Mouse (Mus musculus) limb, embryonic 10.5 days (tissue): Measurements from ENCODE around the gene Lbx2. TPM values are rescaled to one million over a fixed set of nuclear protein-coding genes. Genes with fewer than 3 reads are reported as not detected.
A peak's percentile ranks its signal among the peaks of the same experiment; 100 is the strongest.

Source experiments
- DNase-seq: peaks from one replicate; pipeline ENCODE4 v3.0.0-alpha.2; 2017; ENCODE audit warnings: low spot score
- H3K27ac ChIP-seq: fragments of 300-500 bp; sonication (generic); 2 replicates; pipeline ENCODE4 v1.5.1; 2016; ENCODE audit warnings: mild to moderate bottlenecking
- H3K27me3 ChIP-seq: fragments of 300-500 bp; sonication (generic); 2 replicates; pipeline ENCODE4 v1.6.1; 2016; ENCODE audit warnings: low read depth, mild to moderate bottlenecking; ENCODE audit not compliant: poor library complexity, severe bottlenecking
- H3K36me3 ChIP-seq: fragments of 300-500 bp; sonication (generic); 2 replicates; pipeline ENCODE4 v1.6.1; 2016; ENCODE audit warnings: mild to moderate bottlenecking, moderate library complexity
- H3K4me1 ChIP-seq: fragments of 300-500 bp; sonication (generic); 2 replicates; pipeline ENCODE4 v1.6.1; 2016
- H3K4me3 ChIP-seq: fragments of 300-500 bp; sonication (generic); 2 replicates; pipeline ENCODE4 v1.5.1; 2016; ENCODE audit warnings: mild to moderate bottlenecking, moderate library complexity
- H3K9me3 ChIP-seq: fragments of 300-500 bp; sonication (generic); replicated peaks from 2 replicates; pipeline ENCODE4 v1.6.1; 2016; ENCODE audit warnings: mild to moderate bottlenecking
- WGBS: fragments of 180-500 bp; shearing (Covaris S2); methylation state at CpG from one replicate; pipeline ENCODE4 v1.1.7; 2016; 5-methylcytosine and 5-hydroxymethylcytosine counted together
- polyA plus RNA-seq: library from polyadenylated mRNA; unstranded; fragments of >200 nt; fragmentation: Nextera tagmentation; extraction: Ambion mirVana; gene quantifications from 2 replicates; pipeline ENCODE4 v1.2.1, GENCODE M21; 2016

The Lbx2 gene
- polyA plus RNA-seq, 1 experiment from 2014 or later: 1.5 TPM

DNA sequence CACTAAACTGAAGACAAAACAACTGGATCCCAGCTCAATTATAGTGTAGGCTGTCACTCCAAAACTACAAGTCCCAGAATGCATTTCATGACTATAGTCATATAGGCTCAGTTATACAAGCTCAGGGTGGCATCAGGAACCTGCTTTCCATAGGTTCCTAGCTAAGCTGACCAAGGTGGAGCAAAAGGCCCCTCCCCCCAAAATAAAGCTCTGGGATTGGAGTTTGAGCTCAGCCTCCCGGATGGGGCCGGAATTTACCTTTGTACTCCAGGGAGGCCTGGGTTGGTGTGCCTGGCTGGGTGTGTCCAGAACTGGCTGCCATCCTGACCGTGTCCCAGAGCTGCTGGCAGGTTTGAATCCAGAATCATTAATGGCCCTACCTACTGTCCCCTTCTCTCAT is 28.4 kb upstream of the Lbx2 start, which contains the start of gene Dqx1:
Dqx1 (plus strand) TSS at position 55 of the 400 bp plus-strand sequence.
- Histone ChIP-seq H3K4me1 (peaks cover 36% of the 10 kb centered on the region), H3K36me3 (peaks cover 29% of the 10 kb centered on the region), H3K9me3 (no peaks in the 10 kb centered on the region), H3K27me3 (peaks cover 46% of the 10 kb centered on the region), H3K27ac (no peak within 1 kb of the TSS), H3K4me3 (no peak within 1 kb of the TSS)
- DNase-seq: no peak
- 50% methylated on average over 3 of the region's 3 CpGs for WGBS

DNA sequence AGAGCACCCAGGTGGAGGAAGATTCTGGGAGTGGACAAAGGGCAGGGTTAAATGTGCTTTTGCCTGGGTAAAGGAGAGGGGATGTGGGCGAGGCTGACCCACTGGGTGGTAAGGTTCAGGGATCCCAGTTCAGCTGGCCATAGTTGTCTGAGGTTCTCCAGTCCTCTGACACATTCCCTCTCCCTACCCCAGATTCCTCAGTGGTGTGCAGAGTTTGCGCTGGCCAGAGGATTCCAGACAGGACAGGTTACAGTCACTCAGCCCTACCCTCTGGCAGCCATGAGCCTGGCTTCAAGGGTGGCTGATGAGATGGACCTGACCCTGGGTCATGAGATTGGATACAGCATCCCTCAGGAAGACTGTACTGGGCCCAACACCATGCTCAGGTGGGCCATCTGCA is 27.4 kb upstream of the Lbx2 start:
- Histone ChIP-seq H3K36me3 (peaks cover 29% of the 10 kb centered on the region), H3K4me1 (peaks cover 27% of the 10 kb centered on the region), H3K27ac (no peak overlapping the region), H3K4me3 (no peak overlapping the region), H3K27me3 (peaks cover 55% of the 10 kb centered on the region), H3K9me3 (no peaks in the 10 kb centered on the region)
- 84% methylated on average over 2 of the region's 2 CpGs for WGBS
- DNase-seq: no peak

DNA sequence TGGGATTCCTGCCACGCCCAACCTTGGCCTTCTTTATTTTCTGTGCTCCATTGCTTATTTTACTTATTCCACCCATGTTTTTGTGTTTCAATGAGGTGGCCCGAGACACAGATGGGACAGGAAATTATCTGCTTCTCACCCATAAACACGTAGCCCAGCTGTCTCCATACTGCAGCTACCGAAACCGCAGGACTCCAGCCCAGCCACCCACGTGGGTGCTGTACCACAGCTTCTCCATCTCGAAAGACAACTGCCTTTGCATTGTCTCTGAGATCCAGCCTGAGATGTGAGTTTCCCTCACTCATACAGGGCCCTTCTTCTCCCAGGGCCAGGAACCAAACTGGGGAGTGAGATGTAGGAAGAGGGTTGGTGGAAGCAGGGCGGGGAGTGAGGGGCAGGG is 20.2 kb upstream of the Lbx2 start:
- Histone ChIP-seq H3K4me3 (no peak overlapping the region), H3K27ac (no peak overlapping the region), H3K4me1 (peaks cover 29% of the 10 kb centered on the region), H3K27me3 (peaks cover 100% of the 10 kb centered on the region), H3K9me3 (no peaks in the 10 kb centered on the region), H3K36me3 (no peaks in the 10 kb centered on the region)
- DNase-seq: no peak
- WGBS: 46% methylated on average over 8 of the region's 8 CpGs

DNA sequence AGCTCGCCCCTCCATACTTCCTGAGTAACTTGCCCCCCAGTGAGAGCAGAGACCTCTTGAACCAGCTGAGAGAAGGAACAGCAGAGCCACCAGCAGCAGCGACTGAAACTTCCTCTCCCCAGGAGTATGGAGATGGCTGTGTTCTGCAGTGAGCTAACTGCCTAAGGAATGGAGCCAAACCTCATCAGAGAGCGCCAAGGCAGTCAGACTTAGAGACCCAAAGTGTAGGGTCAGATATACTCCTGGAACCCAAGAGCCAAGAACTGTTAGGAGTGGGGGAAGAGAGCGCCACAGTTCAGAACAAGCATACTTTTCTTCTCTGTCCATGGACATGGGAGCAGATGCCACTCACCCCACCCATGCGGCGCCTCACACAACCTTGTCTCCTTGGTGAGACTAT is 19.7 kb upstream of the Lbx2 start:
- Histone ChIP-seq H3K27ac (no peak overlapping the region), H3K4me1 (peaks cover 33% of the 10 kb centered on the region), H3K27me3 (peaks cover 100% of the 10 kb centered on the region), H3K36me3 (no peaks in the 10 kb centered on the region), H3K4me3 (no peak overlapping the region), H3K9me3 (no peaks in the 10 kb centered on the region)
- 23% methylated on average over 6 of the region's 6 CpGs for WGBS
- no peak for DNase-seq

- H3K4me1 ChIP-seq: peaks cover 35% of the 10 kb centered on the region
- 4% methylated on average over 8 of the region's 8 CpGs for WGBS
- H3K27me3 ChIP-seq: peaks cover 100% of the 10 kb centered on the region
- no peaks in the 10 kb centered on the region for H3K9me3 ChIP-seq
- no peaks in the 10 kb centered on the region for H3K36me3 ChIP-seq
- DNase-seq: no peak
- no peak overlapping the region for H3K27ac ChIP-seq
- H3K4me3 ChIP-seq: peak overlapping the region; percentile 44; the same call in 1 of the 2 replicates
Measured at GRCm38 (mm10) chr6:83068221-83068620, 17.9 kb upstream of the Lbx2 start.

GRCm38 (mm10) chr6:83068706-83069487 is 17.3 kb upstream of the Lbx2 start:
- WGBS: 1% methylated on average over 81 of the region's 81 CpGs

DNA sequence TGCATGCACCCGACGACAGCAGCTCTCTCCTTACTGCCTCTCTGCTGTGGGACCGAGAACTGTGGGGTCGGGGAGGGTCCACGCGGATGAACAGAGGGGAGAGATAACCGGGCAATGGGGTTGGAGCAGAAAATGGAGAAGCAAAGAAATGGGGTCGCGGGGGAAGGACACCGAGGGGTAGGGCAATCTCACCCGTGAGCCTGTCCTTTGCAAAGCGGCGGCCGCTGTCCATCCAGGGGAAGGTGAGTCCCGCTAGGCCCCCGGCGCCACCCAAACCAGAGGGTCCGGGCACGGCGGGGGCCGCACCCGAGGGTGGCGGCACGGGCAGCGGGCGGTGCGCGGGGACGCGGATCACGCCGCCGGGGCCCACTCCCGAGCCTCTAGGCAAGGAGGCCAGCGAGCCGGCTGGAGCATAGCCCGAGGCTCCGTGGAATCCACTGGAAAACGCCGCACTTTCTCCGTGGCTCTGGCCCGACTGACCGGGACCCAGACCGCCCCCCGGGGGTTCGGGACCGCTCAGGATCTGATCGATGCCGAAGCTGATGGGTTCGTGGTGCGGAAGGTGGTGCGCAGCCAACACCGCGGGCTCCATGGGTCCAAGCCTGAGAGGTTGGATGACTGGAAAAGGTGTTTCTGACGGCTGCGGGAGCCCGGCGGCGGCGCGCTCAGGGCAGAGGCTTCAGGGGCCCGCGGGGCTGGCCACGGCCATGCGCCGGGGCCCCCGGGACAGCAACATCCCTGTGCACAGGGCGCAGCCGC is 16.5 kb upstream of the Lbx2 start:
- Histone ChIP-seq H3K36me3 (no peaks in the 10 kb centered on the region), H3K27ac (0 out of 2 replicates have a peak overlapping the region, but pooled peaks have one; percentile 11), H3K4me1 (peaks cover 35% of the 10 kb centered on the region), H3K9me3 (no peaks in the 10 kb centered on the region), H3K4me3 (peak overlapping the region; percentile 44), H3K27me3 (peaks cover 100% of the 10 kb centered on the region)
- peak; percentile 68 for DNase-seq
- WGBS: 1% methylated on average over 69 of the region's 69 CpGs

More at GRCm38 (mm10) chr6:83068706-83069487, 17.3 kb upstream of the Lbx2 start:
- peak; percentile 69 for DNase-seq
- no peaks in the 10 kb centered on the region for H3K36me3 ChIP-seq
- H3K4me3 ChIP-seq: peak overlapping the region; percentile 44
- peaks cover 35% of the 10 kb centered on the region for H3K4me1 ChIP-seq
- H3K27me3 ChIP-seq: peaks cover 100% of the 10 kb centered on the region
- no peak overlapping the region for H3K27ac ChIP-seq
- H3K9me3 ChIP-seq: no peaks in the 10 kb centered on the region

- WGBS: under 1% methylated on average over 10 of the region's 10 CpGs
- H3K4me3 ChIP-seq: peak within 1 kb of the TSS; percentile 44
- peaks cover 35% of the 10 kb centered on the region for H3K4me1 ChIP-seq
- no peaks in the 10 kb centered on the region for H3K36me3 ChIP-seq
- no peaks in the 10 kb centered on the region for H3K9me3 ChIP-seq
- peaks cover 100% of the 10 kb centered on the region for H3K27me3 ChIP-seq
- no peak for DNase-seq
- 0 out of 2 replicates have a peak within 1 kb of the TSS, but pooled peaks have one; percentile 27 for H3K27ac ChIP-seq
Measured at GRCm38 (mm10) chr6:83070247-83070310, 16.1 kb upstream of the Lbx2 start, which contains the start of gene Tlx2. TSS of gene Tlx2 (minus strand) at chr6:83070293.

- peaks cover 100% of the 10 kb centered on the region for H3K27me3 ChIP-seq
- H3K9me3 ChIP-seq: no peaks in the 10 kb centered on the region
- WGBS: under 1% methylated on average over 51 of the region's 58 CpGs
- H3K4me1 ChIP-seq: peaks cover 35% of the 10 kb centered on the region
- 0 out of 2 replicates have a peak overlapping the region, but pooled peaks have one; percentile 27 for H3K27ac ChIP-seq
- peak overlapping the region; percentile 44 for H3K4me3 ChIP-seq
- H3K36me3 ChIP-seq: no peaks in the 10 kb centered on the region
- peak; percentile 79 for DNase-seq
Measured at GRCm38 (mm10) chr6:83070311-83071219, 15.6 kb upstream of the Lbx2 start.

GRCm38 (mm10) chr6:83071220-83071619 is 14.9 kb upstream of the Lbx2 start:
- H3K4me1 ChIP-seq: peaks cover 35% of the 10 kb centered on the region
- DNase-seq: no peak
- peaks cover 100% of the 10 kb centered on the region for H3K27me3 ChIP-seq
- no peaks in the 10 kb centered on the region for H3K36me3 ChIP-seq
- 0 out of 2 replicates have a peak overlapping the region, but pooled peaks have one; percentile 27 for H3K27ac ChIP-seq
- H3K9me3 ChIP-seq: no peaks in the 10 kb centered on the region
- WGBS: 1% methylated on average over 24 of the region's 24 CpGs
- peak overlapping the region; percentile 44 for H3K4me3 ChIP-seq

GRCm38 (mm10) chr6:83074979-83075378 is 11.2 kb upstream of the Lbx2 start:
- Histone ChIP-seq H3K9me3 (no peaks in the 10 kb centered on the region), H3K27ac (no peak overlapping the region), H3K27me3 (peaks cover 71% of the 10 kb centered on the region), H3K4me3 (no peak overlapping the region), H3K36me3 (peaks cover 6% of the 10 kb centered on the region), H3K4me1 (peaks cover 42% of the 10 kb centered on the region)
- 30% methylated on average over 2 of the region's 2 CpGs for WGBS
- no peak for DNase-seq

DNA sequence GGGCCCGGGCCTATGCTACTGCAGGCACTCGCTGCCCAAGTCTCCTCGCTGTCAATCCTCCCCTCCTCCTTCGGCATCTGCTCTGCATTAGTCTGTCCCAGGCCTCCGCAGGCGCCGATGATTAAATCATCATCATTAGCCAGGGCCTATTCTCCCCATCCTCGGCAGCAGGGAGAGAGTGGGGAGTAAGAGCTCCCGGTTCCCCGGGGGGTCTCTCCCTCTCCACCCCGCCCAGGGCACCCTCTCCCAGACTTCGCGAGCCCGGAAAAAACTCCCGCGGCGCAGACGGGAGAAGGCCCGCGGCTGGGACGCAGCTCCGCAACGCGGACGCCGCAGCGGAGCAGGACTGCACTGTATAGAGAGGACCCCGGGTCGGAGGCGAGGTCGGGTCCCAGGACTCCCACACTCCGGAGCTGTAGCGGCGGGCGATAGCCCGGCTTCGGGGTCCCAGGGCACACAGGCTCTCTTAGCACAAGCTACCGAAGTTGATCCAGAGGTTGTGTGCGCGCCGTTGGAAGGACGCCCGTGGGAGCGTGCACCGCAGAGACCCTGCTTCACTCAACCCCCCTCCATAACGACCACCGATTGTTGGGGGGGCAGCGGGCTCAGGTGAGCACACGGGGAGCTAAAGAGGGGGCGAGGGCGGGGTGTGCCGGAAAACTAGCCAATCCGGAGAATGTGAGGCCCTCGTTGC is 8.4 kb upstream of the Lbx2 start, which contains the start of gene Pcgf1:
Pcgf1 (plus strand) TSS at position 240 of the 694 bp plus-strand sequence.
- H3K4me1 ChIP-seq: peaks cover 29% of the 10 kb centered on the region
- peaks cover 55% of the 10 kb centered on the region for H3K27me3 ChIP-seq
- under 1% methylated on average over 54 of the region's 54 CpGs for WGBS
- H3K9me3 ChIP-seq: no peaks in the 10 kb centered on the region
- peak within 1 kb of the TSS; percentile 96 for H3K27ac ChIP-seq
- peaks cover 33% of the 10 kb centered on the region for H3K36me3 ChIP-seq
- peak within 1 kb of the TSS; percentile 85 for H3K4me3 ChIP-seq
- peak; percentile 74 for DNase-seq
